Mouse (Mus musculus): ENCODE measurements around the gene Esrrg.

The Esrrg gene

GRCm38 (mm10) chr1:187770234-187770633, 161.6 kb downstream of the Esrrg start:
- no peak for DNase-seq (ENCODE audit: inconsistent ontology term)

- DNase-seq (ENCODE audit: inconsistent ontology term): no peak
Observed at GRCm38 (mm10) chr1:187771067-187771466, 162.5 kb downstream of the Esrrg start.

DNA sequence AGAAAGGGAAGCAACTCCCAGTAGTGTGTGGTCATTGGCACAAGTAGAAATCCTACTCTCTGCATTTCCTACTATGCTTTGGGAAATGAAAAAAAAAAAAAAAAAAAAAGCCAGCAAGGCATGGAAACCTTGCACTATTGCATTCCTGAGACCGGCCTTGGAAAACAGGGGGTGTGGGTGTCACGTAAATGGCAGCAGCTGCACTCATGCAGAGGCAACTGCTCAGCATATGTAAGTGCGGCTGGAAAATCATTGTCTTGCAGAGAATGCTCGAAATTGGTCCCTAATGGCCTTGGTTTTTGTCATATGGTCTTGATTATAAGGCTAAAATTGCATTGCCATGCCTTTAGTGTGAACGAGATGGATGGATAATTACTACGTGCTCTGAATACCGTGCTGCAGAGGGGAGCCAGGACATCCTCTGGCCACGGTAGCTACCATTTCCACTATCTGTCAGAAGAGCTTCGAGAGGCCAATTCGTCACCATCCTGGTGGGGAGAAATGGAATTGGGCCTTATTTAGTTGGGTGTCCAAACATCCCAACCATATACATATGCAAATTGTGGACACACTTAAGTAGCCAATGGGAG, 171.1 kb downstream of the Esrrg start:
- no peak for DNase-seq (ENCODE audit: inconsistent ontology term)

DNA sequence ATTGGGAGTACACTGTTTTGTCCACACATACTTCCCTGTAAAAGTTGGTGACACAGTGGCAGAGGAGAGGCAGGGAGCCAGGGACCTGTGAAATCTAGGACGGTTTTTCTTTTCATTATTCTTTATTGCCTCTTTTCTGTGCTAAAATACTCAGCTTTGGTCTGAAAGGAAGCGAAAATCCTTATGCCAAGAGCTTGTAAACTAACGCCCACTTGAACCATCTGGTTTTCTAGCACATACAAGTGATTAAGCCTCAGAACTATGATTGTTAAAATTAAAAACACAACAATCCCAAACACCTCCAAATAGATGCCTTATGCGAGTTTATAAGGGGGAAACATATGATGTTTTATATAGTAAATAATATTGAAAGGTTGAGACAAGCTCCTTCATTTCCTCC, 176.6 kb downstream of the Esrrg start:
- DNase-seq (ENCODE audit: inconsistent ontology term): no peak

GRCm38 (mm10) chr1:187787055-187788016, 178.7 kb downstream of the Esrrg start:
- no peak for DNase-seq (ENCODE audit: inconsistent ontology term)

- no peak for DNase-seq (ENCODE audit: inconsistent ontology term)
Observed at GRCm38 (mm10) chr1:187794240-187794930, 185.8 kb downstream of the Esrrg start.

DNA sequence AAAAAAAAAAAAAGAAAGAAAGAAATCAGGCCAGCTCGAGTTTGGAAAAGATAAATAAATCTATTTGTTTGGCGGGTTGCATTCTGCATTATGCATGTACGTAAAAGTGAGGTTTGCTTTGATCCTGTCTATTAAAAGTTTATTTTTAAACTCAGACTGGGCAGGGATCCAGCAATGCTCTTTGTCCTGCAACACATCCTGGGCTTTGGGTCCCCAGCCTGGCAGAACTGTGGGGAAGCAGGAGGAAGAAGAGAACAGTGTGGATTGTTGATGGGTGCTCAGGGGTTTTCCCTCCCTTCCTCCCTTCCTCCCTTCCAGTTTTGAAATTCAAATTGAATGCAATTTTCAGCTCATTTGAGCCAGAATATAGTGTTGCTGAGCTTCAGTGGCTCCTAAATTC, 187.0 kb downstream of the Esrrg start:
- no peak for DNase-seq (ENCODE audit: inconsistent ontology term)

DNA sequence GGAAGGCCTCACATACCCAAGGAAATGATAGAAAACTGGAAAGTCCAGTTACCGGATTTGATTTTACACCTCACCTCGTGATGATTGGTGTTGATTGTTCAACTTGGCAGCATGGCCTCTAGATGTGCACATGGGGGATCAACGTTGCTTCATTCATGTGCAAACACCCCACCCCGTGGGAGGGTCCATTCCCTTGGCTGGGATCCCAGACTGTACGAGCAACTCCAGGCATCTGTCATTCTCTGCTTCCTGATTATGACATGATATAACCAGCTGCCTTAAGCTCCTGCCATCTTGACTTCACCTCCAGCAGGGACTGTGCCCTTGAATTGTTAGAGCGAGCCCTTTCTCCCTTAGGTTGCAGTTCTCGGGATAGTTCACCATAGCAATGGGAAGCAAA, 190.7 kb downstream of the Esrrg start:
- DNase-seq (ENCODE audit: inconsistent ontology term): no peak

- DNase-seq (ENCODE audit: inconsistent ontology term): peak; percentile 37
Observed at GRCm38 (mm10) chr1:187800761-187801160, 192.2 kb downstream of the Esrrg start.

DNA sequence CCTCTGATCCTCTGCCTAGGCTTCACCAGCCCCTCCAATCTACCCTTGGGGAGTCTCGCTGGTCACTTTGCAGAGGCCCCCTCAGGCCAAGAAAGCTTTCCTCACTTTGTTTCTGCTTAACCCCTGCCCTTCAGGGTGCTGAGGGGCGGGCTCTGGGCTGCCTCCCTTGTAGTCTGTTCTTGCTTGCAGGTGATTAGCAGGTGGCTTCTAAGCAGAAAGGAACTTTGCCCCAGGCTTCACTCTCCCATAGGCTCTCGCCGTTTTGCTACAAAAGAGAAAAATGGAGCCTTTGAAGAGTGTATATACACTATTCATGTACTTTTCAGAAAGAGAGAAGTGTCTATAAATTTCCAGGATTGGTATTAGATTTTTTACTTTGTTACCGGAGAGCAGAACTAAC, 195.0 kb downstream of the Esrrg start:
- no peak for DNase-seq (ENCODE audit: inconsistent ontology term)

GRCm38 (mm10) chr1:187803997-187804396, 195.4 kb downstream of the Esrrg start:
- DNase-seq (ENCODE audit: inconsistent ontology term): no peak

GRCm38 (mm10) chr1:187805001-187805400, 196.4 kb downstream of the Esrrg start:
- DNase-seq (ENCODE audit: inconsistent ontology term): no peak

DNA sequence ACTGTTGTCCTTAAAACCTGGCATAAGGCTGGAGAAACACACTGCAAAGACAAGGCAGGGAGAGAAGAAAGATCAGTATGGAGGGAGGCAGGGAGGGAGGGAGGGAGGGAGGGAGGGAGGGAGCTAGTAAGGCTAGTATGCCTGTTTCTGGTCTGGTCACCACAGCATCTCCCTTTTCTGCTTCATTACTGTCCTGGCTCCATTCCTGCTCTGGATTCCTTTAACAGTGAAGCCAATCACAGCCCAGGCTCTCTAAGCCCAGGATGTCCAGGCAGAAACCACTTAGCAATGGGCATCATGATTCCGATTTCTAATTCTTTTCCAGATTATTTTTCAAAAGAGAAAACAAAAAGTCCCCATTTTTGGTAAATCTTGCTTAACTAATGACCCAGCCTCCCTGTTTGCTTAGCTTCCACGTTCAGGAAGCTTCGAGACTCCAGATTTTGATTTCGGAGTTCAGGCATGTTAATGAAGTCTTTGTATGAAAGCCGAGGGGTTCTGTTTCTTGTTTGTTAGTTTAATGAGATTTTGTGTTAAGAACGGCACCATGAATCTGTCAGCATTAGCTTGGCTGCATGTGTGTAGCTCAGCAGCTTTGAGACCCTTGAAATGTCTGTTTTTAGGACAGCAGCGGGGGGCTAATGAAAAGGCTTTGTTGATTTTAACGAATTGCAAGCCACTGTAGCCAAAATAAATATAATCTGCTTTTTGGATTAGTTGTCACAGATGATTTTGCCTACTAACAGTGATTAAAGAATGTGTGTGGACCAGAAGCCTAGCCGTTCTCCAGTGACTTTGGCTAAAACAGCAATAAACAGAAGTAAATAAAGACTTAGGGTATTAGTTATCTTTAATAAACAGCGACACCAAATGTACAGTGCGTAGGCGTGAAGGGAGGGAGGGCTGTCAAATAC, 199.1 kb downstream of the Esrrg start:
- peak; percentile 80 for DNase-seq (ENCODE audit: inconsistent ontology term)

DNA sequence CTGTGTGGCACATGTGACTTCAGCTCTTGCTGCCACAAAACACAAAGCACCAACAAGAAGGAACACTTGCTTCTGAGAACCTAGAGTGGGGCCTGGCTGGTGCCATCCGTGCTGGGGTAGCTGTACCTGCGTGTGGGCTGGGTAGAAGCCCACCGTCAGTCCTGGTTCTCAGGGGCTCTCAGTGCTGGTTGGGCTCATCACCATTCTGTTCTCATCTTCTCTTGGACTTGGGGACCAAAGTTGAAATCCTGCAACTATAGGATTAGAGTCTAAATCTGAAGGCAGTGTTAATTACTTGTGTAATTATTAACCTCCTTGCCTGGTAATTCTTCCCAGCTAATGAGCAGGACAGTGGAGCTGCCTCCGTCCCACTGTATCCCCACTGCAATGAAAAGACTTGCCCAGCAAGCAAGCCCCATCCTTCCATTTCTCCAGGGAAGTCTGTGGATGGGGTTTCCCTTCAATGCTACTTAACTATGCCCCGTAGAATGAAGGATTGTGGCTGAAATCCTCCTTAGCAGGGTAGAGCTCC, 199.9 kb downstream of the Esrrg start:
- DNase-seq (ENCODE audit: inconsistent ontology term): no peak

DNA sequence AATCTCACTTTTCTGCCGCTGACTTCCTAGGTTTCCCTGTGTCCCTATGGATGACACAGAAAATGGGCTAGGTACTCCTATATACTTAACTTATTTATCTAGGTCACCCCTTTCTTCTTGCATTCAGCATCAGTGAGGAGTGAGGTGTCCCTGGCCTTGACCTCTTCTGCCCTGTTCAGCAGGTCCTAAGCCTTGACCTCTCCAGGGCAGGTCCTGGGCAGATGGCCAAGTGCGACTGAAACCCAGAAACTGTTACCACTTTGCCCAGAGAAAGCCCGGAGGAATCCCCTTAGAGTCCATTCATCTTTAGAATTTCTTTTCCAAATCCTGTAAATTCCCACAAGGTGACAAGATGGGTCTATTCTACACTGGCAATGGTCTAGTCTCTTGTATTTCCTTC, 201.0 kb downstream of the Esrrg start:
- no peak for DNase-seq (ENCODE audit: inconsistent ontology term)

GRCm38 (mm10) chr1:187819406-187819805, 210.8 kb downstream of the Esrrg start:
- no peak for DNase-seq (ENCODE audit: inconsistent ontology term)

DNA sequence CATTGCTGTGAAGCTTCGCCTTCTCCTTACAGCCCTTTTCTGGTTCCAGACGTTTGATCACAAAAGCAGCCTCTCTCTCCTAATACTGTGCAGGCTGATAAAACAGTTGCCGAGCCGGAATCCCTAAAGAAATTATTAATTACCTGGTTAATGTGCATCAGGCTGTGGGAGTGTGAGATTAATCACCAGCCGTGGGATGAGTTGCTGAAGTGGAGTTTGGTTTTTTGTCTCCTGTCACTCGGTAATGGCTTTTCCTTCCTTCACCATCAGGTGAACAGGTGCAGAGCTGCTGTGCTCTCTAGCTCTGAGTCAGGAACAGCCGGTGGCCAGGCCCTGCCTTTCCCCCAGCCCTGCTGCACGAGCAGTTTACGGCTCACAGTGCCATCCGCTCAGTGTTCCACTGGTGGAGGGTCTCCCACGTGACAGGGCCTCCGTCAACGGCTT, 212.8 kb downstream of the Esrrg start:
- no peak for DNase-seq (ENCODE audit: inconsistent ontology term)

- no peak for DNase-seq (ENCODE audit: inconsistent ontology term)
Observed at GRCm38 (mm10) chr1:187823351-187823750, 214.8 kb downstream of the Esrrg start.

GRCm38 (mm10) chr1:187825421-187826097, 217.0 kb downstream of the Esrrg start:
- no peak for DNase-seq (ENCODE audit: inconsistent ontology term)

DNA sequence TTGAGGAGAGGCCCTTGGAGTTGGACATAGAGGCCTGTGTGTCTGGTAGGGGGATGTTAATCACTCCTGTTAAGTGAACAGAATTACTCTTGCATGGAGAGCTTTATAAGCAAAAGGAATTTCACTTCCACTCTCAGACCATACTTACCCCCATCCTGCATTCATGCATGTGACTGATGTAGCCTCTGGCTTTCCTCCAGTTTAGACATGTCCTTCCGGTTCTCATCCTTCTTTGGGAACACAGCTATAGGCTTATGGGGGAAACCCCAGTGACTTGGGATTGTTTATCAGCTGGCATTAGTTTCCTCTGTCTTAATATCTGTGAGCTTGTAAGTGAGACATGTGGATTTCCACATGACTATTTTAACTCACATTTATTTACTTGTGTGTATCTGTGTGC, 217.5 kb downstream of the Esrrg start:
- DNase-seq (ENCODE audit: inconsistent ontology term): no peak

- no peak for DNase-seq (ENCODE audit: inconsistent ontology term)
Observed at GRCm38 (mm10) chr1:187826869-187827268, 218.3 kb downstream of the Esrrg start.

All from Muller cell, postnatal 12 days (primary cell).